Mouse (Mus musculus): ENCODE data around the gene Brd2. TPM values are rescaled to one million over a fixed set of nuclear protein-coding genes. Genes with fewer than 3 reads are reported as not detected.
"Not testable (repeated sequence)": the region's sequence is repeated elsewhere in the genome, so short reads cannot be mapped to it uniquely, and the experiment has no call there.

The Brd2 gene
- polyA plus RNA-seq (2016; fragmentation: Nextera tagmentation; extraction: Ambion mirVana), result 126 and 137 TPM in 2 replicates

GRCm38 (mm10) chr17:34122188-34122984 lies at the start of gene Brd2:
TSS of gene Brd2 (minus strand) at chr17:34122634.
- Histone ChIP-seq H3K4me1 (peaks cover 32% of the 10 kb centered on the region), H3K27me3 (ENCODE audit: low read depth, poor library complexity, severe bottlenecking) (0 out of 2 replicates have a peak, but pooled peaks cover 4% of the 10 kb centered on the region), H3K4me3 (peak within 1 kb of the TSS; percentile 99), H3K27ac (replicated peaks) (peak within 1 kb of the TSS; percentile 99), H3K9me3 (replicated peaks) (no peaks in the 10 kb centered on the region), H3K36me3 (peaks cover 27% of the 10 kb centered on the region)
- peak; percentile 98 for DNase-seq (ENCODE audit: low spot score)
- WGBS, result under 1% methylated on average over 70 of the region's 75 CpGs

- 45% methylated on average over 13 of the region's 13 CpGs for WGBS
- Histone ChIP-seq H3K4me1 (no peaks in the 10 kb centered on the region), H3K9me3 (replicated peaks) (peaks cover 8% of the 10 kb centered on the region; the same call in 1 of the 2 replicates), H3K27me3 (ENCODE audit: low read depth, poor library complexity, severe bottlenecking) (no peaks in the 10 kb centered on the region), H3K27ac (replicated peaks) (no peak overlapping the region), H3K36me3 (no peaks in the 10 kb centered on the region), H3K4me3 (no peak overlapping the region)
- DNase-seq (ENCODE audit: low spot score), result peak; percentile 66
Measured at GRCm38 (mm10) chr17:34170877-34171498, 48.6 kb upstream of the Brd2 start.

GRCm38 (mm10) chr17:34170487-34170876 lies 48.0 kb upstream of the Brd2 start:
- H3K27ac ChIP-seq (replicated peaks), result no peak overlapping the region
- H3K4me1 ChIP-seq, result no peaks in the 10 kb centered on the region
- H3K36me3 ChIP-seq, result no peaks in the 10 kb centered on the region
- H3K9me3 ChIP-seq (replicated peaks), result peaks cover 8% of the 10 kb centered on the region; the same call in 1 of the 2 replicates
- H3K4me3 ChIP-seq, result no peak overlapping the region
- DNase-seq (ENCODE audit: low spot score), result no peak
- 35% methylated on average over 4 of the region's 4 CpGs for WGBS
- no peaks in the 10 kb centered on the region for H3K27me3 ChIP-seq (ENCODE audit: low read depth, poor library complexity, severe bottlenecking)

GRCm38 (mm10) chr17:34169279-34169678 lies 46.8 kb upstream of the Brd2 start:
- Histone ChIP-seq H3K9me3 (replicated peaks) (peaks cover 8% of the 10 kb centered on the region; the same call in 1 of the 2 replicates), H3K4me1 (no peaks in the 10 kb centered on the region), H3K27ac (replicated peaks) (no peak overlapping the region), H3K36me3 (no peaks in the 10 kb centered on the region), H3K27me3 (ENCODE audit: low read depth, poor library complexity, severe bottlenecking) (no peaks in the 10 kb centered on the region), H3K4me3 (no peak overlapping the region)
- WGBS, result 6% methylated on average over 2 of the region's 2 CpGs
- DNase-seq (ENCODE audit: low spot score), result peak; percentile 37

GRCm38 (mm10) chr17:34165033-34165730 lies 42.7 kb upstream of the Brd2 start:
- no peaks in the 10 kb centered on the region for H3K36me3 ChIP-seq
- DNase-seq (ENCODE audit: low spot score), result no peak
- H3K9me3 ChIP-seq (replicated peaks), result no peaks in the 10 kb centered on the region; the same call in 1 of the 2 replicates
- H3K27me3 ChIP-seq (ENCODE audit: low read depth, poor library complexity, severe bottlenecking), result no peaks in the 10 kb centered on the region
- no peak overlapping the region for H3K27ac ChIP-seq (replicated peaks)
- H3K4me1 ChIP-seq, result no peaks in the 10 kb centered on the region
- no peak overlapping the region for H3K4me3 ChIP-seq
- WGBS, result 84% methylated on average over 6 of the region's 6 CpGs

GRCm38 (mm10) chr17:34164202-34164895 lies 41.9 kb upstream of the Brd2 start:
- no peaks in the 10 kb centered on the region for H3K27me3 ChIP-seq (ENCODE audit: low read depth, poor library complexity, severe bottlenecking)
- DNase-seq (ENCODE audit: low spot score), result no peak
- H3K36me3 ChIP-seq, result no peaks in the 10 kb centered on the region
- no peak overlapping the region for H3K27ac ChIP-seq (replicated peaks)
- H3K4me3 ChIP-seq, result no peak overlapping the region
- no peaks in the 10 kb centered on the region; the same call in 1 of the 2 replicates for H3K9me3 ChIP-seq (replicated peaks)
- no peaks in the 10 kb centered on the region for H3K4me1 ChIP-seq
- WGBS, result 47% methylated on average over 9 of the region's 9 CpGs

- no peaks in the 10 kb centered on the region for H3K4me1 ChIP-seq
- H3K27ac ChIP-seq (replicated peaks), result no peak overlapping the region
- 65% methylated on average over 5 of the region's 5 CpGs for WGBS
- no peaks in the 10 kb centered on the region for H3K9me3 ChIP-seq (replicated peaks)
- no peak for DNase-seq (ENCODE audit: low spot score)
- no peaks in the 10 kb centered on the region for H3K27me3 ChIP-seq (ENCODE audit: low read depth, poor library complexity, severe bottlenecking)
- no peak overlapping the region for H3K4me3 ChIP-seq
- H3K36me3 ChIP-seq, result no peaks in the 10 kb centered on the region
Measured at GRCm38 (mm10) chr17:34155534-34155933, 33.1 kb upstream of the Brd2 start.

- Histone ChIP-seq H3K9me3 (replicated peaks) (no peaks in the 10 kb centered on the region), H3K36me3 (no peaks in the 10 kb centered on the region), H3K4me3 (no peak within 1 kb of the TSS), H3K27ac (replicated peaks) (no peak within 1 kb of the TSS), H3K27me3 (ENCODE audit: low read depth, poor library complexity, severe bottlenecking) (no peaks in the 10 kb centered on the region), H3K4me1 (no peaks in the 10 kb centered on the region)
- DNase-seq (ENCODE audit: low spot score), result no peak
- 69% methylated on average over 4 of the region's 4 CpGs for WGBS
Measured at GRCm38 (mm10) chr17:34152923-34153322, 30.5 kb upstream of the Brd2 start, which contains the start of gene H2-DMb1. TSS of gene H2-DMb1 (plus strand) at chr17:34153072.

- Histone ChIP-seq H3K27ac (replicated peaks) (no peak overlapping the region), H3K27me3 (ENCODE audit: low read depth, poor library complexity, severe bottlenecking) (peaks cover 18% of the 10 kb centered on the region), H3K36me3 (no peaks in the 10 kb centered on the region), H3K4me3 (no peak overlapping the region), H3K9me3 (replicated peaks) (no peaks in the 10 kb centered on the region), H3K4me1 (peaks cover 12% of the 10 kb centered on the region)
- no peak for DNase-seq (ENCODE audit: low spot score)
- 65% methylated on average over 3 of the region's 3 CpGs for WGBS
Measured at GRCm38 (mm10) chr17:34144960-34145371, 22.5 kb upstream of the Brd2 start.

GRCm38 (mm10) chr17:34144221-34144620 lies 21.8 kb upstream of the Brd2 start:
- H3K27me3 ChIP-seq (ENCODE audit: low read depth, poor library complexity, severe bottlenecking), result peaks cover 26% of the 10 kb centered on the region
- peaks cover 20% of the 10 kb centered on the region for H3K4me1 ChIP-seq
- H3K36me3 ChIP-seq; DNase-seq (ENCODE audit: low spot score); H3K27ac ChIP-seq (replicated peaks); H3K4me3 ChIP-seq; H3K9me3 ChIP-seq (replicated peaks): not testable (repeated sequence)
- 83% methylated on average over 4 of the region's 4 CpGs for WGBS

- Histone ChIP-seq H3K27ac (replicated peaks) (no peak overlapping the region), H3K36me3 (no peaks in the 10 kb centered on the region), H3K4me1 (peaks cover 25% of the 10 kb centered on the region), H3K27me3 (ENCODE audit: low read depth, poor library complexity, severe bottlenecking) (peaks cover 33% of the 10 kb centered on the region), H3K4me3 (no peak overlapping the region), H3K9me3 (replicated peaks) (no peaks in the 10 kb centered on the region)
- no peak for DNase-seq (ENCODE audit: low spot score)
- 65% methylated on average over 5 of the region's 5 CpGs for WGBS
Measured at GRCm38 (mm10) chr17:34143461-34143860, 21.0 kb upstream of the Brd2 start.

- Histone ChIP-seq H3K4me1 (peaks cover 25% of the 10 kb centered on the region), H3K27ac (replicated peaks) (no peak within 1 kb of the TSS), H3K9me3 (replicated peaks) (no peaks in the 10 kb centered on the region), H3K36me3 (no peaks in the 10 kb centered on the region), H3K4me3 (no peak within 1 kb of the TSS), H3K27me3 (ENCODE audit: low read depth, poor library complexity, severe bottlenecking) (peaks cover 38% of the 10 kb centered on the region)
- DNase-seq (ENCODE audit: low spot score), result no peak
- WGBS, result 45% methylated on average over 7 of the region's 7 CpGs
Measured at GRCm38 (mm10) chr17:34143033-34143432, 20.6 kb upstream of the Brd2 start, which contains the start of gene H2-DMb2. TSS of gene H2-DMb2 (plus strand) at chr17:34143307.

Data from midbrain, embryonic 10.5 days (tissue).